Mouse (Mus musculus) embryo, embryonic 10.5 days (tissue): ENCODE data around the gene Mrpl23.

Source experiments
- DNase-seq: peaks from one replicate; pipeline ENCODE4 v3.0.0-alpha.2; 2015; ENCODE audit warnings: low spot score

Gene Mrpl23

DNA sequence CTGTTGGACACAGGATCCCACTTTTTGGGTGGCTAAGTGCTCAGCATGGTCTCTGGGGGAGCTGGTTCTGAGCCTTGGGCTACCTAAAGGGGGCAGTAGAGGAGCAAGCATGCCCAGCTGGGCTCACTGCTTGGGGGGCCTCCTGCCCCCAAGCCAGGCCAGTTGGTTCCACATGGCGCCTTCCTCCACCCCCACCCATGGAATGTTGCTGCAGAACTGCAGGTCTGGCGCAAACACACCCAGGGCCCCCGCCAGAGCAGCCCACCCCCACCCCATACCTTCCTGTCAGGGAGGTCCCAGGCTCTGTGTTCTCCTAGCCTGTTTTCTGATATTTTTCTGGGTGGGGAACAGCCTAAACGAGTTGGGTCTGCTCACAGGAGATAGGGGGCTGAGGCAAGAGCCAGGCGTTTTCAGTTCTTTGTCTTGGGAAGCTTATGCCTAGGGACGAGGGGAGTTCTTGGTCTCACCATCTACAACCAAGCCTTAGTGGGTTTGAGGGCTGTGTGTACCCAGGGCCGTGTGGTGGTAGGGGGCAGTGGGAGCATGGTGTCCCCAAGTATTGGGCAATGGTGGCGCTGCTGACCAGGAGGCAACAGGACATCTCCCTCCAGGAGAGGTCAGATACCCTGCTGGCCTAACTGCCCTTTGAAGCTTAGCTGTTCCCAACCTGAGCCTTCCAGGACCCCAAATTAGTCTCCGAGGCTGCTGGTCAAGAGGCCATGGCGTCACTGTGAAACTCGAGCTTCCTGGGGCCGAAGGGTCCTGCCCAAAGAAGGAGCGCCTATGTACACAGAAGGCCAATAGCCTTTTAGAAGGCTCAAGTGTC, 20.3 kb downstream of the Mrpl23 start:
- DNase-seq = peak; percentile 78

DNA sequence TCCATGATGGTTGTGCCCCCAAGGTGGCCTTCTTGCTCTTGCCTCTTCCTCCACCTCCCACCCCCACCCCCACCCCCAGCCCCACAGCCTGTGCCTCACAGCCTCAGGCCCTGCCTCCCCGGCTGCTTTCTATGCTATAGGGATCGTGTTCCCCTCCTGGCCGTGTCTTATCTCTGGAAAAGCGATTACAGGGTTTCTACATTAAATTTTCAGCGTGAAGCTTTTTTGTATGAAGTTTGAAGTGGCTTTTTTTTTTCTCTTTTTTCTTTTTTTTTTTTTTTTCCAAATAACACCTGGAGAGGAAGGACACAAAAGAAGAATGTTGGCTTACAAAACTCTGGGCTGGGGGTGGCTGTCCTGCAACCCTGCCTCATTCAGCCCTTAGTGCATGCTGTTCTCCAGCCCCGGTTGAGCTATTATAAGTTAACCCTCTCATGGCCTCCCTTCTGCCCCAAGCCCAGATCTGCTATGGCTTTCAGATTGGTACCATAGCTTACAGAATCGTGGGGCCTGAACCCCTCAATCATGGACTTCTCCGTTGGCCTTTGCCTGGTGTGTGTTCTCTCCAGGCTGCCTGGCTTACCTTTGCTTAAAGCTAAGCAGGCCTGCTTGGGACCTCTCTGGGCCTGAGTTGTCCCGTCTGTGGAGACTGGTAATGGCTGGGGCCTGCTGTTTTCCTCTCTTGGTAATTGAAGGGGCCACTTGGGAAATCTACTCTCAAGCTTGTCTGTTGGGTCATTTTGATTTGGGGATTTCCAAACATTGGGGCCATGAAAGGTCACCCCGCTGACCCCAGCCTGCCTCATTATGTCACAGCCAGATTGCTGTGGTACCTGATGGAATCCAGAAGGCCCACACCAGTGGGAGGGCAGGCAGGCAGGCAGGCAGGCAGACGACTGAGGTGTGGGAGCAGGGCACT, 21.2 kb downstream of the Mrpl23 start:
- DNase-seq = peak; percentile 70

GRCm38 (mm10) chr7:142554625-142555024, 22.1 kb downstream of the Mrpl23 start:
- no peak for DNase-seq

DNA sequence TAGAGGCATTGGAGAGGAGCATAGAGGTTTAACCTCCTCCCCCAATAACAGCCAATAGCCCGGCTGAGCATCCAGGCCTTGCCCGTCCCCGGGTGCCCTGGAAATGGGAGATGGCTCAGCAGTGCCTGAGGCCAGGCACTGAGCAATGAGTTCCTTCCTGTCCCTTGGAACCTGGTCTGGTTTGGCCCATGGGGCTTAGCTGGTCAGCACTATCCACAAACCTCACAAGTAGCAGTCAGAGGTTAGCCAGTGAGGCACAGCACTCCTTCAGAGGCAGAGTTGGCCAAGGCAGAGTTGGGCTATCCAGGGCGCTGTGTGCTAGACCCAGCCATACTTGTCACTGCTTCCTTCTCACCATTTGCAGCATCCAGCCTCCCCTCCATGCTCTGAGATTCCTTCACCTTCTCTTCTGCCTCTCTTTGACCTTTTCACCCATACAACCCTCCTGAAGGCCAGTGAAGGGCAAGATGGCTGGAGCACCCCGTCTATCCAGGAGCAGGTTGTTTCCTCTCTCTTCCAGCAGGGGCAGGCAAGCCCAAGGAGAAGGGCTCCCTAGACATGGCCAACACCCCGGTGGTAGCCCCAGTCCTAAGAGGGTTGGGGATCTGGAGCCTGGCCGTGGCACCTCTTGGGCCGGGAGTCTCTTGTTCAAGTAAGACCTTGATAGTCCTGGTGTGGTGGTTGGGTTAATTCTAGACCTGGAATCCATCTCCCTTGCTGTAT, 23.0 kb downstream of the Mrpl23 start:
- no peak for DNase-seq

DNA sequence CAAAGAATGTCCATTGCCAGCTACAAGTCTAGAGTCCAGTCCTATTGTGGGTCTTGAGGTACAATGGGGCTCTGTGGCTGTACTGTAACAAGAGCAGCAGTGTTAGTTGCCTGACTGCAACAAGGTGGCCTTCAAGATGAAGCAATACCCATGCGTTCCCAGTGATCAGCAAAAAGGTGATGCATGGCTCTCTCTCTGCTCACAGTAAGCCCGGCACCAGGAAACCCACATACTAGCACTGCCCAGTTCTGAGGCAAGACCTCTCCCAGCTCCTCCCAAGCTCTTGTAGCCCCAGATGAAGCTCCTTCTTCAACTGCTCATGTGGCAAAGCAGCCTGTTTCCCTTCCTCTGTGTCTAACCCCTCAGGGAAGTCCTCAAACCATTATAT, 23.6 kb downstream of the Mrpl23 start:
- DNase-seq = no peak

DNA sequence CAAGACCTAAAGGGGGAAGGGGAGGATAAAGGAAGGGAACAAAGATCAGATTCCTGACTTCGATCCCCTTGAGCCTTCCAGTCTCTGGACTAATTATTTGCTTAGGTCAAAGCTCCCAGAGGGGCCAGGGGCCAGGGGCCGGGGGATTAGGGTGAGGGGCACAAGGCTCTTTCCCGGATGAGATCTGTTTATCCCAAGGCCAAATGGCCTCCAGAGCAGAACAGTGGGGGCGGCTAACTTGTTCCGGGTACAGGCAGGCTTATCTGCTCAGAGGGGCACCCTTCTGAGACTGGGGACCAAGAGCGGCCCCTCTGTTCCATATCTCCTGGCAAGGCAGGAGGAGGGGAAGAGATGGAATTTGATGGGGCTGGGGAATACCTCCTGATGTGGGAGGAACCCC, 25.2 kb downstream of the Mrpl23 start:
- DNase-seq = no peak

GRCm38 (mm10) chr7:142558511-142559146, 26.1 kb downstream of the Mrpl23 start:
- DNase-seq = no peak

DNA sequence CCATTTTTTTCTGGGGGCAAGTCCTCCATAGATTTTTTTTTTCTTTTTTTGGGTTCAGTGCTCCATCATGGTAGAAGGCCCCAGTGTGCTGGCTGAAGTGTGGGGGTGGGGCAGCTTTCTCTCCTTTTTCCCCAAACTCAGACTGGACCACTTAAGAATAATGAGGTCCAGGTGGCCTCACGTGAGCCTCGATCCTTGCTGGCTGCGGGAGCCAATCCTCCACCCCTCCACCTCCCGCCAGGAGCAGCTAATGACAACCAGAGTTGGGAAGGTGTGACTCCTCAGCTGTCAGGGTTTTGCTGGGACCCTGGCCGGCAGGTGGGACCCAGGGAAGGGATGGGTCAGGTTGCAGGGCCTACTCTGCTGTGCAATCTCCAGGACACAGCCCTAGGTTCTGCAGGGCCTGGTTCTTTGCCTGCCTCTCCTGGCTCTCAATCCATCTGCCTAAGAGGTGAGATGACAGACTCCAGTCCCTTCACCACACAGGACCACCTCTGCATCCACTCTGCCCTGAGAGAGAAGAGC, 27.2 kb downstream of the Mrpl23 start:
- peak; percentile 73 for DNase-seq

DNA sequence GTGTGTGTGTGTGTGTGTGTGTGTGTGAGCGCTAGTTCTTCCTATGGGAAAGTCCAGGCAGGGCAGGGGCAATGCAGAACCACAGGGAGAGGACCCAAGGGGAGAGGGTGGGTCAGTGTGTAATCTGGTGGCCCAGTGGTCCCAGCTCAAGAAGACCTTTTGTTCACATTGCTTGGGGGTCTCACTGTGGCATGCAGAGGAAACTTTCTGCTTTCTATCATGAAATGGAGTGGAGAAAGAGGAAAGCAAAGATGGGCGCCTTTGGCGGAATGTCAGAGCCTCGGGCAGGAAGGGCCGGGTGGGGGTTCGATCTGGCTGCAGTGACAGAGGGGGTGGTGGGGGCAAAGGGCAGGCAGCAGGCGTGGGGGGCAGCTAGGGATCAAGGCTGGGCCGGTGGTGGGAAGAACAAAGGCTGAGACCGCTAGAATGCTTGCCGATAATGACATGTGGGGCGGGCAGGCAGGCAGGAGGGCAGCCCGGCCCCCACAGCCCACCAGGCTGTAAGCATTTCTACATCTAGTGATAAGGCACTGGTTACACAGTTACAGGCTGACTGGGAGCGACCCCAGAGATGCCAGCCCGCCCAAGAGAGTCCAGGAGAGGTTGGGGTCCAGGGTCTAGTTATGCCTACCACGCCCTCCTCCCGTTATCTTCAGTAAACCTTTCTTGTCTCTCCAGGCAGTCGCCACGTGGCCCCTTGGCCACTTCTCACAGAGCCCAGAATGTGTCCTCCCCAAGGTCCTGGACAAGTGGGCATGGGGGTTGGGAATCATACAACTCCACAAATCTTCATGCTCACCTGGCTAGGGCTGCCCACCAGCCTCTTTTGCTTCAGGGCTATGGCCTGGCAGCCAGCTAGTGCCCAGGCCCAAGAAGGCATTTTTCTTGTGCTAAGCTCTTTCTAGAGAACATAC, 28.7 kb downstream of the Mrpl23 start:
- no peak for DNase-seq

- no peak for DNase-seq
Observed at GRCm38 (mm10) chr7:142561856-142562404, 29.4 kb downstream of the Mrpl23 start.

DNA sequence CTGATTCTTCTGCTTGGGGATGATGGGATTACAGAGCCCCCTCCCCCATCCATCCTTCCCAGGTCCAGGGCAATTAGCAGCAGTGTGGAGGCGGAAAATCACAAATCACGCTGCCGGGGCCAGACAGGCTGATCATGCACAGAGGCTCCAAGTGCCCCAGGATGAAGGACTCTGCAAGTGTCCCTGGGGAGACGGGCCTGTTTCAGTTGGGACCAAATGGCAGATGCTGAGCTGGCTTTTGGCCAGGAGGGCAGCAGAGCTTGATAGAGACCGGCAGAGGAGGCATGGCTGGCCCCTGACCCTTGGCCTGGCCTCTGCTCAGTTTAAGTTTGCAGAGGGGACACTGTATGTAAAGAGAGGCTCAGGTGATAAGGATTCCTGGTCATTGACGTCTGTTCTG, 30.7 kb downstream of the Mrpl23 start:
- no peak for DNase-seq

GRCm38 (mm10) chr7:142564955-142565643, 32.6 kb downstream of the Mrpl23 start:
- no peak for DNase-seq

DNA sequence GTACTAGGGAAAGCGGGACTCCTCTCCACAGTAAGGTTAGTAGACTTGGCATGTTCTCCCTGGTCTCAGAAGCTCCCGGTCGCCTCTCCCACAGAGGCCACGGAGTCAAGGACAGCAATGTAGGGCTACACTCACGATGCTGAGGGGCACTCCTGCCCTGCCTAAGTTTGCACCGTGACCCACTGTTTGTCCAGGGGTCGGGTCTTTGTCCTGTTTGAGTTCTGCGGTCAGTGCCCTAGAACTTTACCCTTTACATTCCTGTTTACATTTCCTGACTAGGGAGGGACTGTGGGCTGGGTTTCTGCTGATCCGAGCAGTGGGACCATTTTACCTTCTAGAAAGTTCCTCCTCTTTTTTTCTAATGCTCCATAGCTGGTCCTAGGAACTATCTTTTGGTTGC, 34.0 kb downstream of the Mrpl23 start:
- no peak for DNase-seq

GRCm38 (mm10) chr7:142568985-142569384, 36.5 kb downstream of the Mrpl23 start:
- DNase-seq = no peak

DNA sequence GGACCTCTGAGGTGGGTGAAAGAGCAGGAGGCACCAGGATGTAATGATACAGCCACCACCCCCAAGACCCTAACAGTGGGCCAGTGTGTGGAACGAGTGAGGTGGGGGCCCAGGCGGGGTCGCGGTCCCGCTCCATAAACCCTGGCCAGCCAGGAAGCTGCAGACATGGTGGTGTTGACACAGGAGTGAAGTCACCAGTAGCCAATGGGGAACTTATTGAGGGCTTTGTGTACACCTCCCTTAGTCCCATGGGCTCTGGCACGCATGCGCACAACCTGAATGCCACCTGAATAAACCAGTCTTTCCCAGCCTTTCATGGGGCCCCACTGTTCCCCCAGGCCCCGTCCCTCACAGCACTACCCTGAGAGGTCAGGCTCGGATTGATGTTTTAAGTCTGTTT, 38.1 kb downstream of the Mrpl23 start:
- DNase-seq = peak; percentile 67

DNA sequence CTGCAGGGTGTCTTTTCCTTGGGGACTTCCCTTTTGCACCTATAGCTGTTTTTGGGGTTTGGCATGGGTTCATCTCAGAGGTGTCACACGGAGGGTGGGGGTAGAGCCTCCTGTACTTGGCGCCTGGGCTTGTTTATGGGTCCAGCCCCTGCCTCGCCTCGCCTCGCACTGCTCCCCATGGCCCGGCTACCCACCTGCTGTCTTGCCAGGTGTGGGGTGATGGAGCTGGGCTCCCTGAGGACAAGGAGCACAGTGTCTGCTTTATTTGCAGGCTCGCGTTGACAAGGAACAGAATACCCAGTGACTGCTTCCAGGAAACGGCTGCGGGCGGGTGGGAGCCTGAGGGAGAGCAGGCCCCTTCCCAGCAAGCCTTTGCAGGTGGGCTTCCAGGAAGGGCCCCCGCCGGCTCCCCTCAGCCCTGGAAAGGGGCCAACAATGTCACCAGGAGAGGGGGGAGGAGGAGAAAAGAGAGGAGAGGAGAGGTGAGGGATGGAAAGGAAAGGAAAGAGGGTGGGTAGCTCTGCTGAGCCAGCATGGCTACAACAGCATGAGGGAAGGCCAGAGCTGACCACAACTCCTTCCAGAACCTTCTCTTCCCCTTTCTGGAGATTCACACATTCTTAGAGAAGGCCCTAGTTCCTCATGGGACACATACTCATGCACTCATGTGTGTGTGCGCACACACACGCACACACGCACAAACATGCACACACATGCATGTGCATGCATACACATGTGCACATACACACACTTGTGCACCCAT, 39.2 kb downstream of the Mrpl23 start:
- no peak for DNase-seq

DNA sequence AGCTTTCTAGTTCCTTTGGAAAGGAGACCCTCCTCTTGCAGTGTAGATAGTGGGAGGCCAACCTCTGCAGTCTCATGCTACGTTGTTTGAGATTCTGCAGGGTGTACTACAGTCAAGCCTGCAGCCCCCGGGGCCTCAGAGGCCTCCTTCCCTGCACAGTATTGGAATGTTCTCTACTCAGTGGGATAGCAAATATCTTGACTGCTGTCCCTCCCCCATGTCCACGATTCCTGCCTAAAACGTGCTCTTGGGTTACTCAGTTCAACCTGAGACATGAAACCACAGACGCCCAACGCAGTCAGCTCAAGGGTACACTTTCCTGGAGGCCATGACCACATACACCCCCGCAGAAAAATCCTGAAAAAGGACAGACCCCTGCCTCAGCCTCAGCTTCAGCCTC, 39.9 kb downstream of the Mrpl23 start:
- no peak for DNase-seq

DNA sequence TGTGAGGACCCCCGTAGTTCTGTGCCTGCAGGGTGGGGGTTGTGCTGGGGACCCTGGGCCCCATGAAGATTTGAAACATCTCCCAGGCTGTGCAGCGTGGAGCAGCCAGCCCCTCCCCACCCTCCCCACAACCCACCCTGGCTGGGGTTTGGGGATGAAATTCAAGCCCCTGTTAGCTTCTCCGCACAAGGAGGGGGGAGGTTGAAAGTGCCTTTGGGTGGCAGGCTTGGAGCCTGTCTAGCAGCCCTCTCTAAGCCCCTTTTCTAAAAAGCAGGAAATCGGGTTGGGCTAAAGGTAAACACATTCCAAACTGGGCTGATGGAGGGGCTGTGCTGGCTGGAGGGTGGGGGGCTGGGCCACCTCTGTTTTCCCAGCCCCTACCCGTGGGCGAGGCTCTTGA, 40.5 kb downstream of the Mrpl23 start:
- no peak for DNase-seq

DNA sequence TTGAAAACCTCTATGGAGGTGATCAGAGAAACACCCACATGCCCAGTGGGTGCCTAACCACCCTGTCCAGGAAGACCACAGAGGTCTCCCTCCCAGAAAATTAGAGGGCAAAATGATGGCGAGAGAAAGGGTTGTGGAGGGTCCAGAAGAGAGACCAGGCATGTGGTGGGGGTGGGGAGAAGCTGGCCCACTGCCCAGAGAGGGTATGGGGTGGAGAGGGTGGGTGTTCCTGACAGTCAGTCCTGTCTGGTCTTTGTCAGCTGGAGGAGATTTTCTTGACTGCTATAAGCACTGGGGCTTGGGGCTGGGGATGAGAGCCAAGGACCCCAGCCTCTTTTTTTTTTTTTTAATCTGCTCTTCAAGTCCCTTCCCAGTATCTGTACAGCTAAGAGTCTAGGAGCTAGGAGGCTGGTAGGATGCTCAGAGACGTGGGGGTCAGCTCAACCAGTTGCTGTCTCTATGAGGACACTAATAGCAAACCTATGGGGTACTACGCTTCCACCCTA, 41.7 kb downstream of the Mrpl23 start:
- no peak for DNase-seq
